ENCODE assay signal across 13 mouse cellular contexts in the genomic region with DNA sequence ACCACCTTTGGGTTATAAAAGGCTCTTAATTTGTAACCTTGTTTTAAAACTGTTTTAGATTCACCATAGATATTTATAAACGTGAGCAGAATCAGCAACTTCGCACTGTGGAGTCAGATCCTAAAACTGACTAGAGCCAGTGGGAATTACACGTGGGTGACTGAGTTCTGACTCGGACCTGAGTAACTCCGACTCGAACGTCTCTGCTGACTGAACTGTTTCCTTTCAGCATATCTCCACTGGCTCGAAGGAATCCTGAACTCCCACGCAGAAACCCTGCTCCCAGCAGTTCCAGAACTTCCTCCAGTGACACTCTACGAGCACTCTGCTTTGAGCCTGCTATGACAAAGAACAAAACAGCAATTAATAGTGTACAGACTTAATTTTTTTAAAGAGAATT. TPM values are rescaled to one million over a fixed set of nuclear protein-coding genes. Genes with fewer than 3 reads are reported as not detected.
DNase-seq lines count a peak whose midpoint lies in the region.
"Had no signal": no experiment of that assay in that cellular context is flagged by ENCODE, and none has a peak within 500 bp of the region (broad histone marks: within the 10 kb centered on the region; RNA-seq: fewer than 3 reads in every experiment).

No protein-coding gene starts in this region.

- DNase-seq in heart, adult 11 months: peak; percentile 81
- no peak for DNase-seq in heart, postnatal 36 days
- peak; percentile 19 to 40 for DNase-seq in kidney, postnatal 4 days
- DNase-seq in kidney, adult 8-10 months: no peak
- DNase-seq in right cerebral cortex, adult 2 months (ENCODE audit: low spot score in 2 of 2): peak; percentile 38 to 58
- DNase-seq in right cerebral cortex, postnatal 10 days (ENCODE audit: low spot score in 2 of 2): no peak
- DNase-seq in right cerebral cortex, postnatal 36 days (ENCODE audit: low spot score in 2 of 2): peak; percentile 9 to 45
- no peak for DNase-seq in lung, postnatal 14 days
- DNase-seq: adrenal gland, postnatal 36 days; B cell, adult 2 months; cerebellum, adult 8-10 months; gastrocnemius, postnatal 10 days; lung, postnatal 10 days had no signal

- intact Hi-C loops in heart, postnatal 36 days (cut with DNase I): no loop called here

RNA-seq across cellular contexts. Expression of a gene that starts 18.8 kb away (rescaled TPM):
- 10 to 100 TPM; 18.8 to 20.9 TPM for total RNA-seq in heart, postnatal 36 days (2021)

RNA-seq across cellular contexts. Expression of a gene that starts 54.0 kb away (rescaled TPM):
- 1 to 10 TPM; 5.1 to 6.1 TPM for total RNA-seq in heart, postnatal 36 days (2021)

Comparison
In these comparisons a context has a peak if more than half of its experiments do, and no peak if none do; other contexts are left out.
1. DNase-seq: peak in heart, adult 11 months (single experiment), kidney, postnatal 4 days (2 of 2), right cerebral cortex, adult 2 months (2 of 2) and right cerebral cortex, postnatal 36 days (2 of 2); none in heart, postnatal 36 days (0 of 2), kidney, adult 8-10 months (0 of 2), right cerebral cortex, postnatal 10 days (0 of 2) and lung, postnatal 14 days (single experiment).